ENCODE assay signal across 8 mouse cellular contexts in genomic region chr6:51170414-51170813, GRCm38 (mm10).
A peak's percentile ranks its signal among the peaks of the same experiment; 100 is the strongest.
DNase-seq lines count a peak whose midpoint lies in the region; ATAC-seq and TF ChIP-seq lines count a peak whose summit lies in the region.

No protein-coding gene starts in this region.

- peak overlapping the region; percentile 79 for H3K27ac ChIP-seq in hindbrain, embryonic 12.5 days
- peak overlapping the region; percentile 93 for H3K27ac ChIP-seq in limb, embryonic 15.5 days
- peak overlapping the region; percentile 43; the same call in 1 of the 2 replicates for H3K27ac ChIP-seq in midbrain, postnatal 0 days (ENCODE audit: low read depth, low read length)

- peaks cover 18% of the 10 kb centered on the region for H3K27me3 ChIP-seq in hindbrain, embryonic 12.5 days
- 0 out of 2 replicates have a peak, but pooled peaks cover 6% of the 10 kb centered on the region for H3K27me3 ChIP-seq in limb, embryonic 15.5 days
- H3K27me3 ChIP-seq in midbrain, postnatal 0 days (ENCODE audit: insufficient read depth, low read length), result peaks cover 29% of the 10 kb centered on the region

- no peaks in the 10 kb centered on the region for H3K9me3 ChIP-seq in hindbrain, embryonic 12.5 days (replicated peaks)
- H3K9me3 ChIP-seq in limb, embryonic 15.5 days, result no peaks in the 10 kb centered on the region
- no peaks in the 10 kb centered on the region for H3K9me3 ChIP-seq in midbrain, postnatal 0 days (ENCODE audit: low read length)

- ATAC-seq in cerebellum, adult (ENCODE audit: insufficient number of reproducible peaks, low FRiP score, low TSS enrichment), result no peak
- ATAC-seq in hindbrain, embryonic 12.5 days (ENCODE audit: low FRiP score), result 0 out of 2 replicates have a peak, but pooled peaks have one; percentile 15
- no peak for ATAC-seq in limb, embryonic 15.5 days (ENCODE audit: insufficient number of reproducible peaks, low FRiP score, low TSS enrichment, low read depth)
- ATAC-seq in midbrain, postnatal 0 days (ENCODE audit: low FRiP score), result no peak

- peaks cover 38% of the 10 kb centered on the region for H3K4me1 ChIP-seq in hindbrain, embryonic 12.5 days
- H3K4me1 ChIP-seq in limb, embryonic 15.5 days, result peaks cover 48% of the 10 kb centered on the region
- peaks cover 4% of the 10 kb centered on the region; the same call in 1 of the 2 replicates for H3K4me1 ChIP-seq in midbrain, postnatal 0 days (ENCODE audit: insufficient read depth, low read length)

- H3K4me3 ChIP-seq in hindbrain, embryonic 12.5 days, result no peak overlapping the region
- H3K4me3 ChIP-seq in limb, embryonic 15.5 days, result peak overlapping the region; percentile 31
- no peak overlapping the region for H3K4me3 ChIP-seq in midbrain, postnatal 0 days (ENCODE audit: low read depth, low read length)

- under 1% methylated on average over 11 of the region's 11 CpGs for WGBS in hindbrain, embryonic 12.5 days
- under 1% methylated on average over 11 of the region's 11 CpGs for WGBS in limb, embryonic 15.5 days
- WGBS in midbrain, postnatal 0 days, result under 1% methylated on average over 11 of the region's 11 CpGs

- no peaks in the 10 kb centered on the region for H3K36me3 ChIP-seq in hindbrain, embryonic 12.5 days
- no peaks in the 10 kb centered on the region for H3K36me3 ChIP-seq in limb, embryonic 15.5 days
- H3K36me3 ChIP-seq in midbrain, postnatal 0 days (ENCODE audit: insufficient read depth, low read length), result no peaks in the 10 kb centered on the region

- DNase-seq in cerebellum, adult 18-20 months, result peak; percentile 37 to 47
- peak; percentile 79 for DNase-seq in R1 (ENCODE audit: low read depth, low spot score)
- peak; percentile 67 for DNase-seq in fibroblast of lung, adult 2 months (ENCODE audit: low read depth)
- peak; percentile 78 for DNase-seq in midbrain, postnatal 0 days (ENCODE audit: low spot score)
- DNase-seq in thymus, postnatal 36 days, result peak; percentile 49 to 56

- H3K4me2 ChIP-seq in hindbrain, embryonic 12.5 days (replicated peaks), result peak overlapping the region; percentile 46
- H3K4me2 ChIP-seq in limb, embryonic 15.5 days, result peak overlapping the region; percentile 54
- no peak overlapping the region for H3K4me2 ChIP-seq in midbrain, postnatal 0 days (ENCODE audit: low read depth, low read length, poor library complexity, severe bottlenecking)

- no peak overlapping the region for H3K9ac ChIP-seq in hindbrain, embryonic 12.5 days
- H3K9ac ChIP-seq in limb, embryonic 15.5 days, result 0 out of 2 replicates have a peak overlapping the region, but pooled peaks have one; percentile 17
- no peak overlapping the region for H3K9ac ChIP-seq in midbrain, postnatal 0 days (replicated peaks; ENCODE audit: low read length, poor library complexity, severe bottlenecking)

- peak; percentile 77 for TF ChIP-seq CTCF in midbrain, postnatal 0 days (IDR thresholded peaks at IDR 0.05)

Comparison
In these comparisons a context has a peak if more than half of its experiments do, and no peak if none do; other contexts are left out.
1. H3K27ac ChIP-seq: peak in every context shown above with its lines; median percentile 93 in limb, embryonic 15.5 days; 79 in hindbrain, embryonic 12.5 days; 43 in midbrain, postnatal 0 days.